Mouse (Mus musculus): ENCODE data around the gene Dnaja3.
"Not testable (repeated sequence)": the region's sequence is repeated elsewhere in the genome, so short reads cannot be mapped to it uniquely, and the experiment has no call there.

The Dnaja3 gene

GRCm38 (mm10) chr16:4674091-4674490 lies 34.3 kb downstream of the Dnaja3 start:
- no peak for DNase-seq

DNA sequence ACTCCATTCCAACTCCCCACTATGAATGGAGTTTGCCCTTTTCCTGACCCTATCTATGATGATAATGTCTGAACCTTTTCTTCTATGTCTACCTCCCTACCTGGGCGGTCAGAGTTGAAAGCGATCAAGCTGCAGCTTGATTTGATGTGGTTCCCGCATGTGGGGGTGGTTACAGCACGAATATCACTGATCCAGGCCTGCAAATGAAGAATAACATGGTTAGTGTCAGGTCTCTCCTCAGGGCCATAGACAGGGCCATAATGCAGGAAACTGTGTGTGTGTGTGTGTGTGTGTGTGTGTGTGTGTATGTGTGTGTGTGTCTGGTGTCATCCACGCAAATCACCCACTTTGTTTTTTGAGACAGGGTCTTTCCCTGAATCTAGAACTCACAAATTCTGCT lies 37.0 kb downstream of the Dnaja3 start:
- no peak for DNase-seq

GRCm38 (mm10) chr16:4678080-4678479 lies 38.3 kb downstream of the Dnaja3 start:
- DNase-seq = no peak

DNA sequence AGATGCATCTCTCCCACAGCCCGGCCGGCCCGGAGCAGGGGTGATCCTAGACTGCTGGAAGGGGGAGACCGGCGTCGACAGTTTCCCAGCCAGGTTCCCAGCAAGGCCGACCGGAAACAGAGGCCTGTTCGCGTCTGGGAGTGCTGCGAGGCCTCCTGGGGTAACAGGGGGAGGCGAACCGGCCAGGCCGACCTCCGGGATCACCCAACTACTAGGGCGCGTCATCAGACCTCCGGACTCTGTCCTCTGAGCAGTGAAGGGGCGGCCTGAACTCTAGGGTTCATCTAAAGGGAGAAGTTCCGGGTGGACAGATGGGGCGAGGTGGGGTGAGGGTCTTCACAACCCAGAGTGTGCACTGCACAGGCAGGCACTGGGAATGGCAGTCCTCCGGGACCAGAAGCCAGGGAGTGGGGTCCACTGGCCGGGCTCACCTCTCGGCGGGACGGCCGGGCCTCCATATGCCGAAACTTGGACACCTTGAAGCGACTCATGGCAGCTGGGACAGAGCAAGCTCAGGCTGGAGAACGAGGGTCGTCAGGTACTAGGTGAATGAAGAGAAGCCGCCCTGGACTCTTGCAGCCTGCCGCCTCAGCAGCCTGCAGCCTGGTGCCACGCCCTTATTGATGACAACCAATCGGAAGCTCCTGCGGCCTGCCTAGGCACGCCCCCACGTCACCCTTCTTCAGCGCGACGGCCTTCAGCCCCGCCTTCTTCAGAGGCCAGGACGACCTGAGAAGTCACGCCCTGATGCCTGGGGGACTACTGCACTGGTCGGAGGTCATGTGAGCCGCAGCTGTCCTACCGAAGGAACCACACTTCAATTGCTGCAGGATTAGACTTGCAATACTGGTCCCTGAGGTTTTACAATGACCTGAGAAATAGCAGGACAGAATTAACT lies 39.6 kb downstream of the Dnaja3 start, which contains the start of gene Coro7:
Coro7 (minus strand) TSS at position 657 of the 898 bp plus-strand sequence.
- peak; percentile 96 for DNase-seq

DNA sequence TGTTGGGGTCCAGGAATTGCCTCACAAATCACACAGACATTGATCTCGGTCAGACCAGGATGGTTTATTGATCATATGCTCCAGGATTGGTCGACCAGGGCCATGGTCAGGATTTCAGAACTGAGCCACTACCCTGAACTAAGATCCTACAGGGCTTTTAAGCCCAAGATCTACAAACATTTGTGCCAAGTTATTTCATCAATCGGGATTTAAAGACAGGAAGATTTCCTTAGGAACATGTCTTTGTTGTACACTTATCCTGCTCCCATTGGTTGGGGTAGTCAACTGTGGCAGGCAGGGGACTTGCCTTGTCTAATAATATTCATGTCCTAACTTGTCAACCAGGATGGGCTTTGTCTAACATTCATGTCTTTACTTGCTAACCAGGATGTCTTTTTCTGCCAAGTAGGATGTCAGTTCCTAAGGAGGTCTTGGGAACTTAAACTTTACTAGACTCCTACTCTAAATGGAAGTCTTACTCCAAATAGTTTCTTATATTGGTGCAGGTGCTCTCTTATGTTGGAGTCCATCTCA lies 41.2 kb downstream of the Dnaja3 start:
- DNase-seq = not testable (repeated sequence)

DNA sequence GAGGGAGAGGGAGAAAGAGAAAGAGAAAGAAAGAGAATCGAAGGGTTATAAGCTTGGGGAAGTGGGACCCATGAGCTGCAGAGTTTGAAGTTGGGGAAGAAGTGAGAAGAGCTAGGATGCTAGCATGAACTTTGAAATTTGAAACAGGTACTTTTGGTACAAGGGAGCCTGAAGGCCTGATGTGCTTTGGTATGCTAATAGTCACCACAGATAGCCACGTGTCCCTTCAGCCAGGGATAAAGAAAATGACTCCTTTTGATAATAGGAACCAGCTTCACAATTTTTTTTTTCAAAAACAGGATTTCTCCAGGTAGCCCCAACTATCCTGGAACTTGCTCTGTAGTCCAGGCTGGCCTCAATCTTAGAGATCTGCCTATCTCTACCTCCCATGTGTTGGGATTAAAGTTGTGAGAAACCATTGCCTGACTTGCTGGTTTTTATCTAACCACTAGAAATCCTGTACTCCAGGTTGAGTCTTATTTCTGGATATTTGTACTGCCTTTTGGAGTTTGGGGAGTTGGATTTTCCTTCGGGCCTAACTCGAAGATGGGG lies 42.9 kb downstream of the Dnaja3 start:
- DNase-seq = no peak

GRCm38 (mm10) chr16:4683193-4683580 lies 43.4 kb downstream of the Dnaja3 start:
- no peak for DNase-seq

DNA sequence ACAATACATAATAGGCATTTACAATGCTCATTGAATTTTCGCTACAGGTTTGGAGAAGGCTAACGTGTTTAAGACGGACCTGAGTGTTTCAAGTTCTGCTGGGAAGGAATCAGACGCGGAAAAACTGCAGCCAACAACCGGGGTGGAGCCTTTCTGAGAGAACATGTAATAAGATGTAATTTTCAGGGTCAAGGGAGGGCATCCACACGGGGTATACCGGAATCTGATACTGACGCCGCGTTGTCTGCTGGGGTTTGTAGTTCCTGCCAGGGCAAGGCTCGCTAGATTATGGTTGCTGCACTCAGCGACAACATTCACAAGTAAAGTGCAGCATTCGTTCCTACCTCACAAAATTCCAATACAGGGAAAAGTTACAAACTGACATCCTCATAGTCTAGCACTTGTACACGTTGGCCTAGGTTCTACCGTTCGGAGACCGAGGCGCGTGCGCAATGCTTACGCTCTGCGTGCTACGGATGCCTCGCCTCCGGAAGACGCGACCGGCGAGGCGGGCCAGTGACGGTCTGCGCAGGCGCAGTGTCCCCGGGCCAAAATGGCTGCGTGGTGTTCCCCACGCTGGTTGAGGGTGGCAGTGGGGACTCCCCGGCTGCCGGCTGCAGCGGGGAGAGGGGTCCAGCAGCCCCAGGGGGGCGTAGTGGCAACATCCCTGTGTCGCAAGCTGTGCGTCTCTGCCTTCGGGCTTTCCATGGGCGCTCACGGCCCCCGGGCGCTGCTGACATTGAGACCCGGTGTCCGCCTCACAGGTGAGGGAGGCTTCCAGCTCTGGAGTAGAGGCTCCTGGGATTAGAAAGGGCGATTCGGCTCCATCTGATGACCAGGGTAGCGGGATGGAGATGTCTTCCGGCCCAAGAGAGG lies 44.0 kb downstream of the Dnaja3 start:
- DNase-seq = peak; percentile 97

DNA sequence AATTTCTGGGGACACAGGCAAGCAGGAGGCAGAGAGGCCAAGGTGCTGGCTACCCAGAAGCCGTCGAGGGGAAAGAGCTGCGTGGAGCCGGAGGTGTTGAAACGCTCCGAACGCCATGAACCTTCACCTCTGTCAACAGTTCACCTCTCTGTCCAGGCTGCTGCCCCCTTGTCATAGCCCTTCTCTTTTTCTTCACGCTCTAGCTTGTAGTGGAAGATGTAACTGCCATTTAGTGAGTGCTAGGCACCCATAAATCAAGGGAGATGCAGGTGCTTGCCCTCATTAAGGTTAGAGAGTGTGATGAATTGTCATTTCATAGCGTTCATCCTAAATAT lies 44.6 kb downstream of the Dnaja3 start:
- no peak for DNase-seq

DNA sequence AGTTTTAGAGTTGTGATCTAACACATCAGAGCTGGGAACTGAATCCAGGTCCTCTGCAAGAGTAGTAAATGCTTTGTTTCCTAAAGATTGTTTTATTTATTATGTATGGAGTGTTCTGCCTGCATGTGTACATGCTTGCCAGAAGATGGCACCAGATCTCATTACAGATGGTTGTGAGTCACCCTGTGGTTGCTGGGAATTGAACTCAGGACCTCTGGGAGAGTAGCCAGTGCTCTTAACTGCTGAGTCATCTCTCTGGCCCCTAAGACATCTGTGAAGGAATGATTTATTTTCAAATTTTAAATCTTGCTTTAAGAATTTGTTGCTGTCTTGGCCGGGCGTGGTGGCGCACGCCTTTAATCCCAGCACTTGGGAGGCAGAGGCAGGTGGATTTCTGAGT lies 49.6 kb downstream of the Dnaja3 start:
- DNase-seq = not testable (repeated sequence)

DNA sequence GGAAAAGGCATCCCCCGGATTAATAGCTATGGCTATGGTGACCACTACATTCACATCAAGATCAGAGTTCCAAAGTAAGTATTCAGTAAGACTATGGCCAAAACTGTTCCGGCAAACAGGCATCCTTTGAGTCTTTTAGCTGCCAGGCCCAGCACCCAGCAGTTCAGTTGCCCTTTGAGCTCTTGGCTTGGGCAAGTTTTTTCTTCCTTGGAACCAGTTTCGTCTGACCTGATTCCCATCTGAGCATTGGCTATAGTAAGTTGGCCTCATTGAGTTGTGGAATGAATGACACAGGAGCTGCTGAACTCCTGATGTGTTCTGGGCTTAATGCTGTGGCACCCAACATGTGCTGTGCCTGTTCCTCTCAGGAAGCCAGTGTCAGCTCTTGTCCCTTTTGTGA lies 61.4 kb downstream of the Dnaja3 start:
- no peak for DNase-seq

- DNase-seq = no peak
Measured at GRCm38 (mm10) chr16:4702646-4703045, 62.9 kb downstream of the Dnaja3 start.

- DNase-seq = peak; percentile 51
Measured at GRCm38 (mm10) chr16:4705541-4705940, 65.8 kb downstream of the Dnaja3 start.

DNA sequence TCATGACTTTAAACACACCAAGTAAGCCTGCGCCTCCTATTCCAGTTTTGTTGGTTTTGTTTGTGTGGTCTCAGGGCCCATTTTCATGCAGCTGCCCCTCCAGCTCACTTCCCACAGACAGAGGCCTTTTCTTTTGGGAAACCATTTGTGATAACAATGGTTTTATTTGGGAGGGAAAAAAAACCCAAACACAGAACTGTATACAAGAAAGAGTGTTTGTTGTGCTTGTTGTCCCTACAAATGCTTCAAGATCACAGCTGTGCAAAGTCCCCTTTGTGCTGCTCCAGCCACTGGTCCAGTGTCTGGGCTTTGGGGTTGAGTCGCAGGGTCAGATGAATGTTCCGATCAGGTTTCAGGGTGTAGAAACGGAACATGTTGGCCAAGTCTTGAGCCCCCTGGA lies 71.4 kb downstream of the Dnaja3 start:
- DNase-seq = no peak

- no peak for DNase-seq
Measured at GRCm38 (mm10) chr16:4713861-4714710, 74.3 kb downstream of the Dnaja3 start.

DNA sequence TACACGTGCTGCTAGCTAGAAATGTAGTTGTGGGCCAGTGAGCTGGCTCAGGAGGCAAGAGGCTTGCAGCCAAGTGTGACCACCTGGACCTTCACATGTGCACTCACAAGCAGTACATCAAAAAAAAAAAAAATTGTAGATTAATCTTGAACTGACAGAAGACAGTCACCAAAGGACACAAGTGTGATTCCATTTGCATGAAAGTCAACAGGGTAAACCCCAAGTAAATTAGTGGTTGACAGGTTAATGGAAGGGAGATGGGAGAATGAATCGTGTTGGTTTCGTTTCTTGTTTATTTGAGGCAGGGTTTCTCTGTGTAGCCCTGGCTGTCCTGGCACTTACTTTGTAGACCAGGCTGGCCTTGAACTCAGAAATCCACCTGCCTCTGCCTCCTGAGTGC lies 78.1 kb downstream of the Dnaja3 start:
- no peak for DNase-seq

- DNase-seq = peak; percentile 69
Measured at GRCm38 (mm10) chr16:4718753-4719518, 79.1 kb downstream of the Dnaja3 start, which contains the start of gene Nmral1. Nmral1 (minus strand) TSS chr16:4719356.

- peak; percentile 31 for DNase-seq
Measured at GRCm38 (mm10) chr16:4722128-4722914, 82.5 kb downstream of the Dnaja3 start.

DNA sequence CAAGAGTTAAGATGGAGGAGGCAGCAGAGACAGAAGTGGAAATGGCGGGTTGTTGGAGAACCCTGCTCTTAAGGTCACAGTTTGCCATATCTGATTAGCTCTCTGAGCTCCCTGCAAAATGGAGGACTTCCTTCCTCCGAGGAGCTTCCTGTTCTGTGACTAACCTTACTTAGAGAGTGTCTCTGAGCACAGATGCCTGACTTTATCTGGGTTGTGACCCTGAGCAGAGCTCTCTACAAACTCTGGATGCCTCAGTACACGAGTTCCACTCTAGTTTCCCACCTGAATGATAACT lies 83.1 kb downstream of the Dnaja3 start:
- no peak for DNase-seq

DNA sequence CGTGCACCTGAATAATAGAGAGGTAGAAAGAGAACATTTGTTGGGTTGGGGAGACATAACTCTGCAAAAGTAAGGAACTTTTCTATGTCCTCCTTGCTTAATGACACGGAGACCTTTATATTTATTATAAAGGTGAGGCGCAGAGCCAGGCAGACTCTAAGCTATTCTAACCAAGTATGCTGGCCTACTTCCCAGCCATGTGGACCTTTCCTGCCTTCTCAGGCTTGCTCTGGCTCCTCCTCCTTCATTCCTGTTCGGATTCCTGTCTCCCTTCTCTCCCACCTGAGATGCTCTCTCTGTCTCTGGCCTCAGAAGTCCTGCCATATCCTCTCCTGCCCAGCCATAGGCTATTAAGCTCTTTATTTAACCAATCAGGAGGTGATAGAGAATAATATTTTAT lies 85.5 kb downstream of the Dnaja3 start:
- no peak for DNase-seq
